Mouse (Mus musculus) megakaryocyte, adult 5-6 weeks (primary cell): ENCODE data around the gene Gm5901. TPM values are rescaled to one million over a fixed set of nuclear protein-coding genes. Genes with fewer than 3 reads are reported as not detected.

Source experiments
- ATAC-seq: 2 replicates; pipeline ENCODE4 v1.8.0; 2016; ENCODE audit warnings: mild to moderate bottlenecking, inconsistent platforms; ENCODE audit not compliant: poor library complexity, severe bottlenecking
- total RNA-seq, 2 experiments: library from RNA; stranded (forward) in 1 of 2; stranded (reverse) in 1 of 2; fragments of 153-499, 151-499 nt in 1 of 2; fragments of 221-1000, 200-1000 nt in 1 of 2; gene quantifications; 2 replicates each; pipeline versions ENCODE4 v1.2.3 to v1.2.4; 2015 to 2017

Gm5901 gene
- total RNA-seq, 2 experiments from 2014 or later: 0.20 to 0.73 TPM

- ATAC-seq: peak; percentile 75
Observed at GRCm38 (mm10) chr7:105399935-105400624, 25.2 kb downstream of the Gm5901 start, which contains the start of gene Fam160a2. Gene Fam160a2 (minus strand): TSS chr7:105400054.

GRCm38 (mm10) chr7:105404268-105404667 is 29.4 kb downstream of the Gm5901 start, which contains the start of gene Cnga4:
Gene Cnga4 (plus strand): TSS chr7:105404568.
- ATAC-seq: no peak

- ATAC-seq: peak; percentile 67
Observed at GRCm38 (mm10) chr7:105406322-105406721, 31.5 kb downstream of the Gm5901 start.

- ATAC-seq: peak; percentile 86
Observed at GRCm38 (mm10) chr7:105411874-105412632, 37.2 kb downstream of the Gm5901 start.

GRCm38 (mm10) chr7:105414385-105414784 is 39.5 kb downstream of the Gm5901 start:
- ATAC-seq: no peak

- ATAC-seq: no peak
Observed at GRCm38 (mm10) chr7:105416529-105416928, 41.7 kb downstream of the Gm5901 start.

- no peak for ATAC-seq
Observed at GRCm38 (mm10) chr7:105418106-105418505, 43.3 kb downstream of the Gm5901 start.

- ATAC-seq: no peak
Observed at GRCm38 (mm10) chr7:105420903-105421302, 46.1 kb downstream of the Gm5901 start.

- no peak for ATAC-seq
Observed at GRCm38 (mm10) chr7:105424368-105424767, 49.5 kb downstream of the Gm5901 start.

- no peak for ATAC-seq
Observed at GRCm38 (mm10) chr7:105425424-105426043, 50.7 kb downstream of the Gm5901 start, which contains the start of gene Cckbr. Gene Cckbr (plus strand): TSS chr7:105425731.

GRCm38 (mm10) chr7:105426051-105426450 is 51.2 kb downstream of the Gm5901 start:
- ATAC-seq: no peak

Other genes with a start within 250 kb of the Gm5901 start
- not detected in 2 replicates for gene Olfr683, start 228.0 kb upstream of the Gm5901 start, total RNA-seq (2015)
- gene Olfr683, start 228.0 kb upstream of the Gm5901 start, total RNA-seq (2017): not detected in 2 replicates
- gene Olfr684, start 211.4 kb upstream of the Gm5901 start, total RNA-seq (2015): not detected in 2 replicates
- not detected in 2 replicates for gene Olfr684, start 211.4 kb upstream of the Gm5901 start, total RNA-seq (2017)
- gene Olfr685, start 189.0 kb upstream of the Gm5901 start, total RNA-seq (2015): not detected in 2 replicates
- gene Olfr685, start 189.0 kb upstream of the Gm5901 start, total RNA-seq (2017): not detected in 2 replicates
- not detected in 2 replicates for gene Olfr686, start 167.6 kb upstream of the Gm5901 start, total RNA-seq (2015)
- not detected in 2 replicates for gene Olfr686, start 167.6 kb upstream of the Gm5901 start, total RNA-seq (2017)
- not detected in 2 replicates for gene Olfr688, start 86.9 kb upstream of the Gm5901 start, total RNA-seq (2015)
- gene Olfr688, start 86.9 kb upstream of the Gm5901 start, total RNA-seq (2017): not detected in 2 replicates
- gene Olfr689, start 63.9 kb upstream of the Gm5901 start, total RNA-seq (2015): not detected in 2 replicates
- gene Olfr689, start 63.9 kb upstream of the Gm5901 start, total RNA-seq (2017): not detected in 2 replicates
- not detected in 2 replicates for gene Olfr690, start 40.9 kb upstream of the Gm5901 start, total RNA-seq (2015)
- not detected in 2 replicates for gene Olfr690, start 40.9 kb upstream of the Gm5901 start, total RNA-seq (2017)
- not detected in 2 replicates for gene Olfr691, start 32.8 kb upstream of the Gm5901 start, total RNA-seq (2015)
- not detected in 2 replicates for gene Olfr691, start 32.8 kb upstream of the Gm5901 start, total RNA-seq (2017)
- not detected in 2 replicates for gene Olfr692, start 6.8 kb upstream of the Gm5901 start, total RNA-seq (2015)
- not detected in 2 replicates for gene Olfr692, start 6.8 kb upstream of the Gm5901 start, total RNA-seq (2017)
- 36.2 and 39.6 TPM in 2 replicates for gene Fam160a2, start 25.0 kb downstream of the Gm5901 start, total RNA-seq (2015)
- gene Fam160a2, start 25.0 kb downstream of the Gm5901 start, total RNA-seq (2017): 23.9 and 26.1 TPM in 2 replicates
- 0.25 TPM in 1 of 2 replicates, not detected in the other for gene Cnga4, start 29.5 kb downstream of the Gm5901 start, total RNA-seq (2015)
- not detected in 2 replicates for gene Cnga4, start 29.5 kb downstream of the Gm5901 start, total RNA-seq (2017)
- not detected in 2 replicates for gene Cckbr, start 50.7 kb downstream of the Gm5901 start, total RNA-seq (2015)
- not detected in 2 replicates for gene Cckbr, start 50.7 kb downstream of the Gm5901 start, total RNA-seq (2017)
- not detected in 2 replicates for gene Cavin3, start 107.3 kb downstream of the Gm5901 start, total RNA-seq (2015)
- not detected in 2 replicates for gene Cavin3, start 107.3 kb downstream of the Gm5901 start, total RNA-seq (2017)
- 25.8 and 26.1 TPM in 2 replicates for gene Smpd1, start 179.3 kb downstream of the Gm5901 start, total RNA-seq (2015)
- gene Smpd1, start 179.3 kb downstream of the Gm5901 start, total RNA-seq (2017): 24.7 and 33.3 TPM in 2 replicates
- 1.6 and 1.9 TPM in 2 replicates for gene Apbb1, start 206.6 kb downstream of the Gm5901 start, total RNA-seq (2015)
- gene Apbb1, start 206.6 kb downstream of the Gm5901 start, total RNA-seq (2017): 3.7 and 9.5 TPM in 2 replicates
- gene Hpx, start 225.1 kb downstream of the Gm5901 start, total RNA-seq (2015): not detected in 2 replicates
- 0.29 TPM in 1 of 2 replicates, not detected in the other for gene Hpx, start 225.1 kb downstream of the Gm5901 start, total RNA-seq (2017)